Mouse (Mus musculus) G1E (cell line): ENCODE data around the gene Aldob.

Experiments used
- CTCF ChIP-seq: IDR thresholded peaks from 2 replicates; pipeline ENCODE4 v1.5.1; 2012; ENCODE audit warnings: low read depth, low read length, inconsistent platforms, mixed read lengths
- GATA1 ChIP-seq: IDR thresholded peaks from 2 replicates; pipeline ENCODE4 v1.6.1; 2012; ENCODE audit warnings: borderline replicate concordance, low read length, inconsistent platforms, mixed read lengths
- GATA2 ChIP-seq: IDR thresholded peaks from 2 replicates; pipeline ENCODE4 v1.6.1; 2012; ENCODE audit warnings: low read depth, low read length, inconsistent platforms, borderline replicate concordance
- POLR2AphosphoS5 ChIP-seq: IDR thresholded peaks from 2 replicates; pipeline ENCODE4 v1.6.1; 2012; ENCODE audit warnings: low read depth, low read length, inconsistent platforms; ENCODE audit not compliant: insufficient replicate concordance
- TAL1 ChIP-seq: conservative IDR thresholded peaks from 2 replicates; pipeline ENCODE4 v1.6.1; 2012; ENCODE audit warnings: low read depth, low read length, inconsistent platforms, mixed read lengths

DNA sequence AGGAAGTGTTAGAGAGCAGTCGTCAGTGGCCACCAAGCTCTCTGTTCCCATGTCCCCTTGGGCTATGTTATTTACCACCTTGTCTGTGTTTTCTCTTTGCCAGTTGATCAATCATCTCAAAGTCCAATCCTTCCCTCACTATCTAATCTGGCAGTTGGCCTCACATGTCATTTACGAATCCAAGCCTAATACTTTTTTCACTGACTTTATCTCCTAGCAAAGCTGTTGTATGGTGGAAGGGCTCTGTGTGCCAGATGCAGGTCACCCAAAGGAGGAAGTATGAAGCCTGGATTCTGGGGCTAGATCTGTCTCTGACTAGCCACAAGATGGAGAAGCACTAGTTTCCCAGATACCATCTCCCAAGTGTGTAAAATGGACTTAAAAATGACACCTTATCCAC, 8.8 kb upstream of the Aldob start:
- TF ChIP-seq CTCF = no peak
- TF ChIP-seq GATA1 = no peak
- TF ChIP-seq TAL1 = no peak
- TF ChIP-seq POLR2AphosphoS5 = no peak
- TF ChIP-seq GATA2 = no peak
